Mouse (Mus musculus): ENCODE measurements around the gene Olfr524. TPM values are rescaled to one million over a fixed set of nuclear protein-coding genes. Genes with fewer than 3 reads are reported as not detected.

Gene Olfr524
- polyA plus RNA-seq (2012; rRNA removed; ENCODE audit: low replicate concordance) = 0.13 TPM in 1 of 2 replicates, not detected in the other

DNA sequence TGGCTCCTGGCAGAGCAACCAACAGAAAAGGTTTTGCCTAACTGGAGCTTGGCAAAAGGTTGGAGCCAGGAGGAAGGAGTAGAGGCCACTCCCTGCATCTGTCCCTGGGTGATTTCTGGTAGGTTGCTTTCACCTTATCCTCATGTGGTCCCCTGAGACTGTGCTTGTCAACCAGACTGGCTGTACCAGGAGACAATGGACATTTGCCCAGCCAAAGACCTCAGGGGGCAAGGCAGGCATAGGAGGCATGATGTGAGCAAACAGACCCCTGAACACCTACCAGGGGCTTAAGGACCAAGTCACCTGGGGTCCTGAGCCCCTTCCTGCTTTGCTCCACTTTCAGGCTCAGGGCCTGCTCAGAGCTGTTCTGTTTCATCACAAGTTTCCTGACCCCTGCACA lies at the start of gene Olfr524:
TSS of gene Olfr524 (minus strand) at position 101 of the 400 bp plus-strand sequence.

DNA sequence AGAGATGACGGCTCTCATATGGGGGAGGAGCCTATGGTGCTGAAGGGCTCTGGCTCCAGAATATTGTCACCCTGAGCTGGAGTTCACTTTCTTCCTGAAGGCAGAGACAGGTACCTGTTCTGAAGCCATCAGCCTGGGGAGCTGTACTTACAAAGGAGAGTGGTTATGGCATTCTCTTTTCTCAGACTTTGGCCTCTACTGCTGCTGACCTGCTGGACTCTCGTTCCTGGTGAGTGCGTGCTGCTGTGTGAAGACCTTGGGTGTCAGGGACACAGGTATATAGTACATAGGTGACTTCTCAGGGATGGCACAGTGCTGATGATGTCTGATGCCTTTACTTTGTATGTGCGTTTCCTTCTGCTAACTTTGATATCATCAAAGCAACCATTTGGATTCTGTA lies 41.5 kb upstream of the Olfr524 start, which contains the start of gene 5830411N06Rik:
TSS of gene 5830411N06Rik (plus strand) at position 69 of the 400 bp plus-strand sequence.

DNA sequence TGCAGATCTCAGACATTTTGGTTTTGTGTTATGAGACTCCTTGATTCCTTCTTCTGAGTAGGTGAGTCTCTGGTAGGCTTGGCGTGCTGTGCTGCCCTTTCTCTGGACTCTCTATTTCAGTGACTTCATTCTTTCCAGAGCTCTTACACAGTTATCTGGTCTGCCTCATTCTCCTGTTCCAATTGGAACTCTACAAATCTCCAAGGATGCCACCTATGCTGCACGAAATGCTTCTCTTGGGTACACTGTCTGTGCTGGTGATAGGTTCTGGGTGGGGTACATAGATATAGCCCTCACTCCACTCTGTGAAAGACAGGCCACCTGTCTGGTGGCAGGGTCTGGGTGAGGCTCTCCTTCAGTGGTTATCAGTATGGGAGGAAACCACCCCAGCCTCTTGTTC lies 12.2 kb upstream of the Olfr524 start, which contains the start of gene Cd163l1:
TSS of gene Cd163l1 (plus strand) at position 301 of the 400 bp plus-strand sequence.

DNA sequence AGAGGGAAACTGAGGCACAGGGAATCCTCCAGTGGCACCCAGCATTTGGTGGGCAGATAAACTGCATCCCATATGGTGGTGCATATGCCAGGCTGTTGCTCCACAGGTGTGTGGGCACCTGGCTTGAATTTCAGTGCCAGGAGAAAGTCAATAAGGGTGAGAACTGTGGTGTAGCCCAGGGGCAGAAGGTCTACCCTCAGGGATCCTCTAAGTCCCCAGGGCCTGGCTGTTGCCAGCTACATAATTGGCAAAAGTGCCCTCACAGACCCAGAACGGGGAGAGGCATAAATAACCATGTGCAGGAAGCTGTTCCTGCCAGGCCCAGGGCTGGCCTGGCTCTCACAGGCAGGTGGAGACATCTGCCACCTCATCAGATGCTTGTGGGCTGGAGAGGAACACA lies 32.8 kb downstream of the Olfr524 start, which contains the start of gene Olfr523:
TSS of gene Olfr523 (plus strand) at position 282 of the 400 bp plus-strand sequence.

DNA sequence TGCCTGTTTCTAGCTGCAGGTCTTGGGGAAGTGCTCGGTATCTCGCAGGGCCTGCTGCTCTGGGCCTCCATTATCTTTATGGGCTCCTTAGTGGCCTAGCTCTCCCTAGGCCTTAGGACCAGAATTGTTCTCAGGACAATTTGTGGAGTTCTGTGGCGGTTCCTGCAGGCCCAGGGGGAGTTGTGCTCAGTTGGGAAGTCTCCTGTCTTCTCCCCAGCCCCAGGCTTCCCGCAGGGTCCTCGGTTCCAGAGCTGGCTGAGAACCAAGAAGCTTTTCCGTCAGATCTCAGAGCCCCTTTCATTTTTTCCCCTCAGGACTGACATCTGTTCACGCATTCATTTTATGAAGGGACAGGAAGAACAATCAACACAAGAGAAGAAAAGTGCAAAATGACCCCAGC lies 41.1 kb downstream of the Olfr524 start, which contains the start of gene Olfr522:
TSS of gene Olfr522 (minus strand) at position 101 of the 400 bp plus-strand sequence.

DNA sequence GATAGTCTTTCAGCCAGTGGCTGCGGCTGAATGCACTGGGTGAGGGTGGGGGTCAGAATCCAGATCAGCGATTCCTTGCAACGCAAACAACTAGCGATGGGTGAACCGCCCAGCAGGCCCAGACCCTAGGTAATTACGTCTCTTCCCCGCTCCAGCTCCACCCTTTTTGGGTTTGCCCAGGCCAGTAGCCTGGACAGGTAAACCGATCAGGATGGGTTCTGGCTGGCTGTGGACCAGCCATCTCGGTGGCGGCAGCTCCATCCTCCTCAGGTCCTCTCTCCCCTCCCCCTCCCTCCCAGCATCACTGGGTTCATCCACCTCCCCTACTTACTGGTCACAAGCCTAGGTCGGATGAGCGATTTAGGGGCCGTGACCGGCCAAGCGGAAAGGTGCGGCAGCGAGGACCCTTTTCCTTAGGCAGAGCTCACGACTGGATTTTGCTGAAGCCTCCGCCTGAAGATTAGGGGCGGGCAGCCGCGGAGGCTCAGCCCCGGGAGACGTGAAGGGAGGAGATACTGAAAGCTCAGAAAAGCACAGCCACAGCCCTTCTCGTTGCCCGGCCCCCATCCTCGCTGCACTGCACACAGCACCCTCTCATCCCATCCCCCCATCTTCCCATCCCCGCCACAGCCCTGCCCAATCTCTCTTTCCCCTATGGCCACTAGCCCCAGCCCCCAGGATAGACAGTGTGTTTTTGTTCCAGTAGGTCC lies 51.4 kb downstream of the Olfr524 start, which contains the start of gene Sprn:
TSS of gene Sprn (minus strand) at position 660 of the 710 bp plus-strand sequence.

Other genes with a start within 250 kb of the Olfr524 start
- 0.31 and 0.32 TPM in 2 replicates for gene 6430531B16Rik, start 227.2 kb downstream of the Olfr524 start, polyA plus RNA-seq (2012; rRNA removed; ENCODE audit: low replicate concordance)
- 18.5 and 20.3 TPM in 2 replicates for gene Adam8, start 213.4 kb downstream of the Olfr524 start, polyA plus RNA-seq (2012; rRNA removed; ENCODE audit: low replicate concordance)
- gene Zfp511, start 169.6 kb downstream of the Olfr524 start, polyA plus RNA-seq (2012; rRNA removed; ENCODE audit: low replicate concordance) = 51.1 and 130 TPM in 2 replicates
- gene Tubgcp2, start 169.3 kb downstream of the Olfr524 start, polyA plus RNA-seq (2012; rRNA removed; ENCODE audit: low replicate concordance) = 18.2 and 27.9 TPM in 2 replicates
- 0.04 and 0.19 TPM in 2 replicates for gene Msx3, start 156.9 kb downstream of the Olfr524 start, polyA plus RNA-seq (2012; rRNA removed; ENCODE audit: low replicate concordance)
- gene Caly, start 123.4 kb downstream of the Olfr524 start, polyA plus RNA-seq (2012; rRNA removed; ENCODE audit: low replicate concordance) = 0.11 TPM in 1 of 2 replicates, not detected in the other
- gene Prap1, start 112.6 kb downstream of the Olfr524 start, polyA plus RNA-seq (2012; rRNA removed; ENCODE audit: low replicate concordance) = not detected in 2 replicates
- gene Fuom, start 103.5 kb downstream of the Olfr524 start, polyA plus RNA-seq (2012; rRNA removed; ENCODE audit: low replicate concordance) = 47.4 and 59.5 TPM in 2 replicates
- gene Paox, start 90.2 kb downstream of the Olfr524 start, polyA plus RNA-seq (2012; rRNA removed; ENCODE audit: low replicate concordance) = 20.9 and 25.0 TPM in 2 replicates
- gene Echs1, start 89.5 kb downstream of the Olfr524 start, polyA plus RNA-seq (2012; rRNA removed; ENCODE audit: low replicate concordance) = 146 and 200 TPM in 2 replicates
- gene Mtg1, start 68.4 kb downstream of the Olfr524 start, polyA plus RNA-seq (2012; rRNA removed; ENCODE audit: low replicate concordance) = 31.2 and 62.7 TPM in 2 replicates
- gene Sprn, start 51.1 kb downstream of the Olfr524 start, polyA plus RNA-seq (2012; rRNA removed; ENCODE audit: low replicate concordance) = 0.70 and 0.87 TPM in 2 replicates
- gene Olfr522, start 41.2 kb downstream of the Olfr524 start, polyA plus RNA-seq (2012; rRNA removed; ENCODE audit: low replicate concordance) = not detected in 2 replicates
- gene Olfr523, start 32.7 kb downstream of the Olfr524 start, polyA plus RNA-seq (2012; rRNA removed; ENCODE audit: low replicate concordance) = 0.40 and 0.73 TPM in 2 replicates
- gene Cd163l1, start 12.3 kb upstream of the Olfr524 start, polyA plus RNA-seq (2012; rRNA removed; ENCODE audit: low replicate concordance) = 1.7 and 3.0 TPM in 2 replicates
- gene 5830411N06Rik, start 41.3 kb upstream of the Olfr524 start, polyA plus RNA-seq (2012; rRNA removed; ENCODE audit: low replicate concordance) = 3.4 and 4.5 TPM in 2 replicates
- not detected in 2 replicates for gene Olfr525, start 114.9 kb upstream of the Olfr524 start, polyA plus RNA-seq (2012; rRNA removed; ENCODE audit: low replicate concordance)
- not detected in 2 replicates for gene Olfr527, start 128.1 kb upstream of the Olfr524 start, polyA plus RNA-seq (2012; rRNA removed; ENCODE audit: low replicate concordance)
- 1.1 and 1.2 TPM in 2 replicates for gene Olfr60, start 155.7 kb upstream of the Olfr524 start, polyA plus RNA-seq (2012; rRNA removed; ENCODE audit: low replicate concordance)
- not detected in 2 replicates for gene Olfr530, start 170.4 kb upstream of the Olfr524 start, polyA plus RNA-seq (2012; rRNA removed; ENCODE audit: low replicate concordance)
- gene Olfr531, start 197.0 kb upstream of the Olfr524 start, polyA plus RNA-seq (2012; rRNA removed; ENCODE audit: low replicate concordance) = not detected in 2 replicates
- not detected in 2 replicates for gene Olfr532, start 215.7 kb upstream of the Olfr524 start, polyA plus RNA-seq (2012; rRNA removed; ENCODE audit: low replicate concordance)